Mouse (Mus musculus) urinary bladder, postnatal 10 days (tissue): ENCODE measurements around the gene Stk11.

ENCODE experiments used
- DNase-seq: peaks from one replicate; pipeline ENCODE4 v3.0.0; 2022; ENCODE audit warnings: low spot score

The Stk11 gene

GRCm38 (mm10) chr10:80144864-80145838, 29.5 kb downstream of the Stk11 start:
- no peak for DNase-seq

- DNase-seq = no peak
Measured at GRCm38 (mm10) chr10:80145896-80146295, 30.3 kb downstream of the Stk11 start.

- DNase-seq = no peak
Measured at GRCm38 (mm10) chr10:80146568-80147011, 31.0 kb downstream of the Stk11 start.

GRCm38 (mm10) chr10:80147146-80147718, 31.6 kb downstream of the Stk11 start:
- DNase-seq = no peak

GRCm38 (mm10) chr10:80147719-80148601, 32.4 kb downstream of the Stk11 start, which contains the start of gene Midn:
Gene Midn, plus strand, starts transcription at chr10:80148272.
- no peak for DNase-seq

DNA sequence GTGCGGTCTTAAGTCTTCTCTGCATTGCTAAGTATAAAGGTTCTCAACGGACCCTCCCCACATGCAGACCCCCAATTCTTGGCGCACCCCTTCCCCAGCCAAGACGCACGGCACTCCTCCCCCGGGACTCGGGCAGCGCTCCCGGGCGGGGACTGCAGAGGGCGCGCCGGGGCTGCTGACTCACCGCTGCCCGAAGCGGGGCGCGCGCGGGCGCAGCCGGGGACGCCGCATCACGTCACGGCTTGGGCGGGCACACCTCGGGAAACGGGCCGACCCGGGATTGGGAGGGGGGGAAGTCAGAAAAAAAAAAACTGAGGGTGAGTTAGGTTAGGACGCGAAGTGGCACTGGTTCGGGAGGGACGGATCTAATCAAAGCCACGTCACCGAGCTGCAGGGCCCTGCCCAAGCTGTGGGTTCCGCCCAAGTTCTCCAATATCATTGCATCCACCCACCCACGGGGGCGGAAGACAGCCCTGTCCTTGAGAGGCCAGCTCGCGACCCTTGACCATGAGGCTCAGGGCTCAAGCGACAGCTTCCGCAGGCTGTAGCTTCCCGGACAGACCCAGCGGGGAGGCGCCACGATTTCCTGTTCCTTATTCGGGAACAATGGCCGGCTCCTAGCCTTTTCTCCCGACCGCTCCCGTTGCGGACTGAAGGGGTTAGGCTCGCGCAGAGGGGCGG, 33.1 kb downstream of the Stk11 start:
- DNase-seq = peak; percentile 77

GRCm38 (mm10) chr10:80149291-80150225, 34.0 kb downstream of the Stk11 start:
- DNase-seq = peak; percentile 92

DNA sequence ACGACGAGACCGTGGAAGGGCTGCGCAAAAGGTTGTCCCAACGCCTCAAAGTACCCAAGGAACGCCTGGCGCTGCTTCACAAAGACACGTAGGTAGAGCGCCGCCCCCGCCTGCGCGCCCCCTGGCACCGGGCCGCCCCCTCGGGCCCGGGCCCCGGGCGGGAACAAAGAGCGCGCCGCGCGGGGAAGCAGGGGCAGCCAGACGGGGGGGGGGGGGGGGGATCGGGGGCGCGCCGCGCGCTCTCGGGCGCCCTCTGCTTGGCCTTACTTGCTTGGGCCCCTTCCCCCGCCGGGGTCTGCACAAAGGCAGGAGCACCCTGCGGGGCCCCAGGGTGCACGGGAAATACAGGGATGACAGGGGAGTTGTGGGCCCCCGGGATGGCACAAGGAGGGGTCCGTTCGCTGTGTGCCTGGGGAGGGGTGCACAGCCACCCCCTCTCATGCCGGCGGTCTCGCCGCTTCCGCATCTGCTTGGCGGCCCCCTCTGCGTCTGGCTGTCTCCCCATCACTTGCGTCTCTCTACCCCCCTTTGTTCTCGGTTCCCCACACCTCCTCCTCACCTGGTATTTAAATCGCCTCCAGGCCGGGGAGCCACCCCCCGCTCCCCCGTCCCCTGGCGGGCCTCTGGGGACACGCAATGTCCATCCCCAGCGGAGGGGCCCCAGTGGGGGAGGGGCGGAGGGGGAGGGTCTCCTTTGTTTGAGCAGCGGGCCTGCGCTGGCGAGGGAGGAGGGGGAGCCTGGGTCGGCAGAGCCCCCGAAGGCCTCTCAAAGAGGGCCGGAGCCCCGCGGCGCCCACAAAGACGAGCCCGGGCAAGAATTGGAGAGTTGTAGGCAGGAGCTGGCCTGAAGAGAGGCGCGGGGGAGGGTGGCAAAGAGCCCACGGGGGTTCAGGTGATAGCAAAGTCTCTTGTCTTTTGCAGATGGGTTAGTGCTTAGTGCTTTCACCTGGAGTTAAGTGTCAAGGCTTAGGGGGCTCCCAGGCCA, 34.9 kb downstream of the Stk11 start:
- DNase-seq = no peak

DNA sequence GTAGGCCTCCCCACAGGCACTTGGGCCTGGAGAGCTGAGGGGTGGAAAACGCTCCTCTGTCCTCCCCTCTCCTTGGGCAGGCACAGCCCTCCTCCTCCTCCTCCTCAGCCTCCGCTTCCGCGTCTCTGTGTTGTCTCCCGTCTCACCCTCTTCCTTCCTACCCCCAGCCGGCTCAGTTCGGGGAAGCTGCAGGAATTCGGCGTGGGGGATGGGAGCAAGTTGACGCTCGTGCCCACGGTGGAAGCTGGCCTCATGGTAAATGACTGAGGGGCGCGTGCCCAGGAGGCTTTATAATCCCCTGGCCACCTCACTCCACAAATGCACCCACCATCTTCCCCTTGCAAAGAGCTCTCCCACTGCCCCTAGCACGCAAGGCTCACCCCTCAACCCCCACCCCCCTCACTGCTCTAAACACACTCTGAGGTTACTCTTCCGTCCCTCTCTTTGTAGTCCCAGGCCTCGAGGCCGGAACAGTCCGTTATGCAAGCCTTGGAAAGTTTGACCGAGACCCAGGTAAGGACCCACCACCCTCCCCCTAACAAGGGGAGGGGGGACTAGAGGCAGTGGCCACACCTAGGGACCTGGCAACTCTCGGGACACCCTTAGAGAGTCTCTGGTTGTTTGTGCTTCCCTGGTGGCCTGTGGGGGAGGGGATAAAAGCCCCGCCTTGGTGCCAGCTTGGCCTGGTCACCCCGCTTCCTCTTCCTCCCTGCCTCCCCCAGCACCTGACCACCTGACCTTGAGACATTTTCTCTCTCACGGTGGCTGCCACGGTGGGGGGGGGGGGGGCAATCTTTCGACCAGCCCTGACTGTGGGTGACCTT, 35.8 kb downstream of the Stk11 start:
- no peak for DNase-seq

DNA sequence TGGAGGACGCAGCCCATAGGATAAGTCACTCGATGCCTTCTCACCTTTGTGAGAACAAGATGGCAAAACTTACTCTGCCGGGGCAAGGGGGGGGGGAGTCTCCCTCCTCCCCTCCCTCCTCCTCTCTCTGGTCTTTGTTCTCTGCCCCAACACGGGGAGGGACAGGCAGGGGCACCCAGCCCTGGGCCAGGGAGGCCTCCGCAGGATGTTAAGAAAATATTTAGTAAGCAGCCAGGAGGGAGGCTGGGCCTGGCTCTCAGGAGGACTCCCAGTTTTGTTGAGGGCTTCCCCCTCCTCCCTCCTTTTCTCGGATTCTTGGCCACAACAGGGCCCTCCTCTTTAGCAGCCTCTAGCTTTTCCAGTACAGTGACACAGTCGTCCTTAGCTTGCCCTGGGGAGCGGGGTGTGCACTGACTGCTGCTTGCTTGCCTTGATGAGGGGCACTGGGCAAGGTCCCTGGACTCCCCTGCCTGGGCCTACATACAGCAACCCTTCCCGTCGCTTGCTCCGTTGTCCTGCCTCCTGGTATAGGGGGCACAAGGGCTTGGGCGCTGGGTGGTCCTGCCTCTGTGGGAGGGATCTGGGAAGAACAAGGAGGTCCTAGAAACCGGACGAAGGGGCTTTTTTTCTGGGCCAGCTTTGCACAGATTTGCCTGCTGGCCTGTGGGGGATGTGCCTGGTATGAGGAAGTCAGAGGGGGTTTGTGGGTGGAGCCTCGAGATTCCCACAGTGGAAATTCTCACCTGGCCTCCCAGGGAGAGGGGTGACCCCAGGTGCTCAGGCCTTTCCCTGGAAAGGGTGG, 36.7 kb downstream of the Stk11 start:
- no peak for DNase-seq

DNA sequence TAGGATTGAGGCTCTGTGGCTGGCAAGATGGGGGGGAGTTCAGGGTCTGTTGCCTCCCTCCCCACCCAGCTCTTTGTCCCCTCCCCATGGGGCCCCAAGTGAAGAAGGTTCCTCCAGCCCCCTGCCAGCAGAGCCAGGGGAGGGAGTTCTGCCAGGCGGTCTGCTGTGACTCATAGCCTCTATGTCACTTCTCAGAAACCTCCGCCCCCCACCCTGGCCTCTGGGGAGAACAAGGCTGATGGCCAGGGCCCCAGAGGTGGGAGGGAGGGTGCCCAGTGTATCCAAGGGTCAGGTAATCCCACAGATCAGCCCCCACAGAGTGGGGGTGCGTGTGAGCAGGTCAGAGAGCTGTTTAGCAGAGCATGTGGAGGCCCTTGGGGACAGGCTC, 37.3 kb downstream of the Stk11 start:
- DNase-seq = no peak

DNA sequence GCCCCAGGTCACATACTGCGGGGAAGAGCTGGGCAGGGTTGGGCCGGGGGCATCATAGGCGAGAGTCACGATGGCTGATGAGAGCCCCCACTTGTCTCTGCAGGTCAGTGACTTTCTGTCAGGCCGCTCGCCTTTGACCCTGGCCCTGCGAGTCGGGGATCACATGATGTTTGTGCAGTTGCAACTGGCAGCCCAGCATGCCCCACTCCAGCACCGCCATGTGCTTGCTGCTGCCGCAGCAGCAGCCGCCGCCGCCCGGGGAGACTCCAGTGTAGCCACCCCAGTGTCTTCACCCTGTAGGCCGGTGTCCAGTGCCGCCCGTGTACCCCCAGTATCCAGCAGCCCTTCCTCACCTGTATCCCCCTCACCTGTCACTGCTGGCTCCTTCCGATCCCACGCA, 38.1 kb downstream of the Stk11 start:
- DNase-seq = no peak

DNA sequence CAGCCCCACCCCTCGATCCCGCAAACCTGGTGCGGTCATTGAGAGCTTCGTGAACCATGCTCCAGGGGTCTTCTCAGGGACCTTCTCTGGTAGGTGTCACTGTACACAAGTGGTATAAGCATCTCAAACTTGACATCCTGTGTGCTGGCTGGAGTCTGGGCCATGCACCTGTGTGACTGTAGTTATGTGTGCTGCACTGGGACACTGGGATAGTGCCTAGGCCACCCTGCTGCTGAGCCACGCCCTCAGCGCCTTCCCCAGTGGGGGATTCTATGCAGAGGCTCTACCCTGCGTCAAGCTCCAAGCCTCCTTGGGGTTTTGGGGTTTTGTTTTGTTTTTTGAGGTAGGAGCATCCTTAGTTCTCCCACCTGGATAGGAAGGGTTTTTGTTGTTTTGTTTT, 38.8 kb downstream of the Stk11 start:
- no peak for DNase-seq

DNA sequence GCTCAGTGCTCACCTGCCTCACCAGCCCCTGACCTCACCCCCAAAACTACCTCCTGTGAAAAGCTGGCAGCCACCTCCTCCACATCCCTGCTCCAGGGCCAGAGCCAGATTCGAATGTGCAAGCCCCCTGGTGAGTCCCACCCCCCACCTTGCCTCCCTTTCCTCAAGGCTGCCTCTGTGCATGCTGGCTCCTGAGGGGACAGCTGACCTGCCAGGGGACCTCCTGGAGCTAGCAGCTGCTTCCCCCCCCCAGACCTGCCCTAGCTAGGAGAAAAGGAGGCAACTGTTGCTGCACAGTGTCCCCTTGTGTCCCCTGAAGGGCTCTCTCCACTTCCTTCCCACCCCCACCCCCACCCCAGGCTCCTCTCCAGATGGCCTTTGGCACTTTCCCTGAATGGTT, 39.7 kb downstream of the Stk11 start:
- DNase-seq = no peak

DNA sequence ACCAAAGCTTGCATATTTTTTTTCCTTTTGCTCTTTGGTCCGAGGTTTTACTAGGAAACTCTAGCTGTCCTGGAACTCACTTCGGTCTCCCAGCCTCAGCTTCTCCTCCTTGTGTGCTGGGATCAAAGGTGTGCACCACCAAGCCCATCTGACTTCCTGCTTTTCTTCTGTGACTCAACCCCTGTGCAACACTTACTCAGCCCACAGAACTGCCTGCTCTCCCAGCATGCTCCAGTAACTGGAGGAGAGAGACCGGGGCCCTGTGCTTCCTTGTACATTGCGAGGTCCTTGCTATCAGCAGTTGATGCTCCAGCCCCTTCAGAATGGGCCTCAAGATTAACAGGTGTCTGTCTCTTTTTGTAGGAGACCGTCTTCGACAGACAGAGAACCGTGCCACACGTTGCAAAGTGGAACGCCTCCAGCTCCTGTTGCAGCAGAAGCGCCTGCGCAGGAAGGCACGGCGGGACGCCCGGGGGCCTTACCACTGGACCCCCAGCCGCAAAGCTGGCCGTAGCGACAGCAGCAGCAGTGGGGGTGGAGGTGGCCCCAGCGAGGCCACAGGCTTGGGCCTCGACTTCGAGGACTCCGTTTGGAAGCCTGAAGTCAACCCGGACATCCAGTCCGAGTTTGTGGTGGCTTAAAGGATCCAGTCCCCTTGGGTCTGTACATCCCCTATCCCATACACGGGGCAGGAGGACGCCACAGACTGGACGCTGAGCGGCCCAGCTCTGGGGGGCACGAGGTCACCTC, 40.6 kb downstream of the Stk11 start:
- DNase-seq = no peak

DNA sequence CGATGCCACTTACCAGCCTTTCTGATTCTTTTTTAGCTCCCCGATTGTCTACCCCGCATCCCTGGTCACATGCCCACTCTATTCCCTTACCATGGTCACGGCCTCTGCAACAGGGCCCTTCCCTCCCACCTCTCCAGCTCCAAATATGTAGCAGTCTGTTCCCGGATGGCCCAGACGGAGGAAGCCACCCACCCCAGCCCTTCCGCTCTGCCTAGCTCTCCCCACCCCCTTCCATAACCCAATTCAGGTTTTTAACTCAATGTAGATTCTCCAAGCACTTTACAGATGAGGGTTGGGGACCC, 41.1 kb downstream of the Stk11 start:
- no peak for DNase-seq
